In genomic region chr2:68825326-68826020, GRCm38 (mm10) we compare ENCODE assay signal across 15 mouse cellular contexts. TPM values are rescaled to one million over a fixed set of nuclear protein-coding genes. Genes with fewer than 3 reads are reported as not detected.
A peak's percentile ranks its signal among the peaks of the same experiment; 100 is the strongest.
DNase-seq lines count a peak whose midpoint lies in the region; ATAC-seq lines count a peak whose summit lies in the region.
"Had no signal": no experiment of that assay in that cellular context is flagged by ENCODE, and none has a peak within 500 bp of the region (broad histone marks: within the 10 kb centered on the region; RNA-seq: fewer than 3 reads in every experiment).

No protein-coding gene starts in this region.

- no peaks in the 10 kb centered on the region for H3K27me3 ChIP-seq in liver, embryonic 12.5 days (replicated peaks)
- H3K27me3 ChIP-seq: heart, embryonic 15.5 days had no signal

- no peak overlapping the region for H3K27ac ChIP-seq in liver, embryonic 12.5 days
- H3K27ac ChIP-seq: heart, embryonic 15.5 days; hindbrain, embryonic 14.5 days had no signal

- H3K4me2 ChIP-seq in liver, embryonic 12.5 days: no peak overlapping the region
- H3K4me2 ChIP-seq: heart, embryonic 15.5 days; hindbrain, embryonic 14.5 days; lung, embryonic 14.5 days had no signal

- peak; percentile 54 to 56 for DNase-seq in B cell, adult 2 months
- peak; percentile 83 for DNase-seq in MEL-GATA-1-ER (ENCODE audit: extremely low read depth, low read depth)
- no peak for DNase-seq in urinary bladder, postnatal 4 days (ENCODE audit: low spot score in 2 of 2)
- no peak for DNase-seq in testis, postnatal 14 days (ENCODE audit: low spot score)
- no peak for DNase-seq in gastrocnemius, postnatal 14 days
- DNase-seq: kidney, adult 9 months; layer of hippocampus, adult 9-11 months; lung, embryonic 14.5 days; right cerebral cortex, postnatal 4 days had no signal

- no peak overlapping the region for H3K4me3 ChIP-seq in liver, embryonic 12.5 days
- H3K4me3 ChIP-seq: heart, embryonic 15.5 days had no signal

- H3K9ac ChIP-seq in liver, embryonic 12.5 days: no peak overlapping the region
- H3K9ac ChIP-seq: heart, embryonic 15.5 days; hindbrain, embryonic 14.5 days; lung, embryonic 14.5 days had no signal

- ATAC-seq in liver, embryonic 12.5 days: 0 out of 2 replicates have a peak, but pooled peaks have one; percentile 27
- 0 out of 2 replicates have a peak, but pooled peaks have one; percentile 37 for ATAC-seq in megakaryocyte-erythroid progenitor cell, adult 5-6 weeks (replicated peaks; ENCODE audit: low FRiP score, low TSS enrichment, poor library complexity, severe bottlenecking)
- ATAC-seq in inflammation-experienced regulatory T-cells, adult 6 months: no peak
- ATAC-seq: activated CD4-positive, CD25-positive, alpha-beta regulatory T cell, adult 4 months had no signal

- H3K36me3 ChIP-seq in liver, embryonic 12.5 days: no peaks in the 10 kb centered on the region
- H3K36me3 ChIP-seq: heart, embryonic 15.5 days had no signal

- no peaks in the 10 kb centered on the region for H3K9me3 ChIP-seq in liver, embryonic 12.5 days (replicated peaks)
- H3K9me3 ChIP-seq: heart, embryonic 15.5 days had no signal

- WGBS in liver, embryonic 12.5 days (ENCODE audit: insufficient replicate concordance): 20% methylated on average over 7 of the region's 7 CpGs

- intact Hi-C loops in gastrocnemius, postnatal 14 days (cut with DNase I; ENCODE audit: low total_unique reads): no loop called here

- H3K4me1 ChIP-seq in liver, embryonic 12.5 days: 0 out of 2 replicates have a peak, but pooled peaks cover 3% of the 10 kb centered on the region

RNA-seq across cellular contexts. Expression of gene Cers6, which starts 35.8 kb away (rescaled TPM):
- polyA plus RNA-seq in liver, embryonic 12.5 days (2016; fragmentation: Nextera tagmentation; extraction: Ambion mirVana): 7.0 and 7.3 TPM in 2 replicates
- total RNA-seq in megakaryocyte-erythroid progenitor cell, adult 5-6 weeks (2014; fragmentation: Nextera tagmentation): 0.79 and 2.8 TPM in 2 replicates
- total RNA-seq in megakaryocyte-erythroid progenitor cell, adult 5-6 weeks (2017): 1.1 and 1.4 TPM in 2 replicates
- total RNA-seq in gastrocnemius, postnatal 14 days (2021): 1 to 10 TPM; 3.5 to 3.8 TPM
- 1 to 10 TPM; 1.8 to 3.8 (median 3.0) TPM for polyA plus RNA-seq in inflammation-experienced regulatory T-cells, adult 6 months (2017; shearing (Covaris generic))

Comparison
In these comparisons a context has a peak if more than half of its experiments do, and no peak if none do; other contexts are left out.
1. DNase-seq: peak in B cell, adult 2 months (2 of 2) and MEL-GATA-1-ER (single experiment); none in urinary bladder, postnatal 4 days (0 of 2), testis, postnatal 14 days (single experiment) and gastrocnemius, postnatal 14 days (single experiment).